Mouse (Mus musculus) lung, postnatal 14 days (tissue): Measurements from ENCODE around the gene Cmtm7.

ENCODE experiments used
- DNase-seq: peaks from one replicate; pipeline ENCODE4 v3.0.0; 2021

Gene Cmtm7

DNA sequence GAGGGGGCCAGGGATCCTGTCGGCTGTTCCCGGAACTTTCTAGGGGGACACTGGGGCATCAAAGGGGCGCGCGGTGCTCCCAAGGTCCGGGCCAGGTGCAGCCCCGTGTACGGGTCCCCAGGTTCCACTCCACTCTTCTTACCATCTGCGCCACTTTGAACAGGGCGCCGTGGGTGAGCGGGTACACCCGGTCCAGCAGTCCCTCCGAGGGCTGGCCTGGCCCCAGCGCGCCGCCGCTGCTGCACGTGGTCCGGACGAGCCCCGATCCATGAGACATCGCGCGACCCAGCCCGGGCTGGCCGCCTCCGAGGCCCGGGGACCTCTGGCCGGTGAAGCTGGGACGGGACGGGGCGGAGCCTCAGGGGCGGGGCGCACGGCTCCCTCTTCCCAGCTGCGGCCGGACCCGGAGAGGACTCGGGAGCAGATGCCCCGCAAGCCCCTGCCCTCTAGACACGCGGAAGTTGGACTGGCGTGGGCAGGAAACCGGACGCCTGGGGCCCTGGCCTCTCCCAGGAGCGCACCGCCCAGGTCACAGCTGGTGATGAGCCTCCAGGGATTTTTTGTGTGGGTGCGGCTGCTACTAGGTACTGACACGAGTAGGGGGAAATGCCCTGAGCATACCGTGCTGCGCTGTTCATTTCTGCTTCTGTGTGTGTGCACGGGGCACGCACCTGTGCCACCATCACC, at the start of gene Cmtm7:
Gene Cmtm7, minus strand, starts transcription at position 331 of the 687 bp plus-strand sequence.
- peak; percentile 77 for DNase-seq

DNA sequence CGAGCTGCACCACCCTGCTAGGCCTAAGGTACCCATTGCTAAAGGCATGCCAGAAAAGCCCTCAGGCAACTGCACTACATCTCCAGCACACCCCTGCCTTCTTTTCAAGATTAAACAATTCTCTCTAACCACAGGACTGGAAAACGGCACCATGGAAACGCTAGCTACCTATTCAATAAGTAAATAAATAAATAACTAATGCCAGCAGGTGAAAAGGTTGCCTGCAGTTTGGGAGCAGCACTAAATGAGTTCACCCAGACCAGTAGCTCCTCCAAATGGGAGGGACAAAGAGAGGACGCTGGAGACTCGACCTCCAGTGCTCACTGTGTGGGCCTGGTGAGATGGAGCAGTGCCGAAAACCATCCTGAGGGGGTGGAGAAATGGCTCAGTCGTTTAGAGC, 48.7 kb upstream of the Cmtm7 start:
- no peak for DNase-seq

DNA sequence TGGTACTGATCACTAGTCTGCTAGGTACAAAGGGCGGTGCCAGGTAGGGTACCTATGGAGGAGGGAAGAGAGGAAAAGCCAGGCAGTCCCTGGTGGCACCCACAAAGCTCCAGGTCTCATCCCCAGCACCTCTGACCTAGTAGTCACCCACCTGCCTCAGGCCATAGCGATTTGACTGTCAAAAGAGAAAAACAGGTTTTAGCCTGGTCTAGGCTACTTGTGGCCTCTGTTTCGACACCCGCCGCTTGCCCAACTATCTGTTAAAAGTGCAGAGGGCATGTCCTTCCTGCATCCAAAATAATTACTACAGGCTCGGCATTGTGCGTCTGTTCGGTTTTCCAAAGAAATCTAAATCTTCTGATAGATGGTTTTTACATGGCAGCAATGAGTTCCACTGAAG, 48.0 kb upstream of the Cmtm7 start:
- DNase-seq, result no peak

DNA sequence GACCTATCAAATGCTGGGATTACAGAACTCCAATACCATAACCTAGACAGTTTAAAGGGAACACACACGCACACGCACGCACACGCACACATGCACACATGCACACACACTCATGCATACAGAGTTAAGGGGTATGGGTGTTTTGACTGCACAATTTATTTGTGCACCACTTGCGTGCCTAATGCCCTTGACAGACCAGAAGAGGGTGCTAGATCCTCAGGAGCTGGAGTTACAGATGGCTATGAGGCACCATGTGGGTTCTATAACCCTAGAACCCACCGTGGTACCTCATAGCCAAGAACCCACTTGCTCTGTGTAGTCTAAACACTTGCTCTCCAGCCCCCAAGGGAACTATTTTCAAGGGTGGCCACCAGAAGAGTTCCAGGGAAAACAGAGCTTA, 46.7 kb upstream of the Cmtm7 start:
- DNase-seq, result no peak

DNA sequence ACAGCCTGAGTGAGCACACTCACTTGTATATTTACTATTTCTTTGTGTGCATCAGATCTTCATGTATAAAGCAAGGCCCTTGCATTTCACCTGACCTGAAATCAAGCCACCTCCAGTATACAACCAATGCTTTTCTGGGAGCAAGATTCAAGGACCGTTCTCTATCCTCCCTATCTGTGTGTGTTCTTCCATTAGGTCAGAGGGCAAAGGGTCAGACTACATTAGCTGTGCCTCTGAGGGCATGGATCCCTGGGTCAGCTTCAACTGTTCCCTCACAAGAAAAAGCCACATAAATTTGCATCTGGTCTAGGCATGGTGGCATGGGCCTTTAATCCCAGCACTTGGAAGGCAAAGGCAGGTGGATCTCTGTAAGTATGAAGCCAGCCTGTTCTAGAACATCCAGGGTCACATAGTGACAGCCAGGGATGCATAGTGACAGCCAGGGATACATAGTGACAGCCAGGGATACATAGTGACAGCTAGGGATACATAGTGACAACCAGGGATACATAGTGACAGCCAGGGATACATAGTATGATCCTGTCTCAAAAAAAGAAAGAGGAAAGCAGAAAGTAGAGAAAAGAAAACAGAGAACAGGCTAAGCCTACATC, 45.7 kb upstream of the Cmtm7 start:
- no peak for DNase-seq

DNA sequence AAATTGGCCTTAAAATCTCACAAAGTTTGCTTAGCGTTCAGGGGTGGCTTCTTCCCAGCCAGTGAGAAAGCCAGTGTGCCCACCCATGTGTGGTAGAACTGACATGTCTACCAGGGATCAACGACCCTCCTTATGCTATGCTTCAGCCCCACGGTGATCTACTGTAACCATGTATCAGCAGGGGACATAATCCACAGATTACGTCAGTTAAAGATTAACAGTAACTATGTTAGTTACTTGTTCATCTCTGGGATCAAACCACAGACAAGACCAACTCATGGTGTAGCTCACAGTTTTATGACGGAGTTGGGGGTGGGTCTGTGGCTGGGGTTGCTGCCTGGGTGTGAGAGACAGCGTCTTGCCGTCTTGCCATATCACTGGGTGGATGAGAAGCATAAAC, 42.5 kb upstream of the Cmtm7 start:
- no peak for DNase-seq

DNA sequence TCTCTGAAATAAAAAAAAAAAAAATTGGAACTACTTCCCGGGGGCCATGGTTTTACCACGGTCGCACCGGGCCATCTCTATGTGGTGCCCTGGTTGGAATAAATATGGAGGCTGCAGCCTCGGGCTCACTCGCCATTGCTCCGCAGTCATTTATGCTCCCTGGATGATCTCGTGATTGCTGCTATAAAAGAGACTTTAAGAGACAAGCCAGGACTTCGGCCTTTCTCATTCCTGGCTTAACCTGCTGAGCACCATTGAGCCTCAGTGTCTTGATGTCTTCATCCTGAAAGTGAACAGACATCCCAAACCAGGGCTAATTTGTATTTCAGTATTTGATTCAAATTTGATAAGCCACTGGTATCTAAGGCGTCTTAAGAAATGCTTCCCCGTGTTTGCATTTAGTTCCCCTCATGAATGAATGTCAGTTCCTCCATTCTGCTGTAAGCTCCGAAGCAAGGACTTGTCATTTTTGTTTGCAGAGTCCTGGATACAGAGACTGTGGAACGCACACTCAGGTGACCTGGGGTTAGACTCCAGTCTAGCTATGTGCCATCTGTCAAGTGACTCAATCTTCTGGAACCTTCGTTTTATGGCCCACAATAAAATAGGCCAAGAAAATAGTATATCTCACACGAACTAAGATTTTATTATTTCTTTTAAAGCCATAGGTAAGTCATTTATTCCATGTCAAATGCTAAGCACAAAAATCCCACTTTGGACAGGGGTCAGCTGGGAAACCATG, 40.1 kb upstream of the Cmtm7 start:
- DNase-seq, result no peak

DNA sequence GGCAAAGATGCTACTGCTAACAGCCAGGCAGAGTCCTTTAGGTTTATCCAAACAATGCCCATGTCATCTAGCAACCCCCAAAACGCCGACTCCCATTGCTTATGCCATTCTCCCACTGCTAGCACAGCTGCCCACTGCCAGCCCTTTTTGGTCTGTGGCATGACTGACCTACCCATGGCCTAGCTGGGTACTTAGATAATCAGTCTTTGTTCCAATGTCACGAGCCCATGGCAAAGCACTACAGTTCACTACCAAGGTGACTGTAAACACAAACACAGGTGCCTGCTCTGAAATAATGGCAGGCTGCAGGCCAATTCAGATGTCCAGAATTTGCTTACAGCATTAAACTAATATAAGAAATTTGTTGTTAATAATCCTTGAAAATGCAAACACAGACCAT, 37.3 kb upstream of the Cmtm7 start:
- no peak for DNase-seq

DNA sequence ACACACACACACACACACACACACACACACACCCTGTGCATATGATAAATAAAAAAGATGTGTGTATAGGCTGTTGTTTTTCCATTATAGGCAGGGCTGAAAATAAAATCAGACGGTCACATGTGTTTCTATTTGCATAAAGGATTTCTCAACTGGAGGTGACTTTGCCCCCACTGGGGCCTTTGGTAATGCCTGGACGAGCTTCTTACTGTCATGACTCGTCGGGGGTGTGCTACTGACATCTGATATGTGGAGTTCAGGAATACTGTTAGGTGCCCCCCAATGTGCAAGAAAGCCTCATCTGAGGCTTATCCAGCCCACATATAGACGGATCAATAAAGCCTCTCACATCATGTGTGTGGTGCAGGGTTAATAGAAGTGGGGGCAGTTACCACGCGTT, 35.4 kb upstream of the Cmtm7 start:
- DNase-seq, result no peak

DNA sequence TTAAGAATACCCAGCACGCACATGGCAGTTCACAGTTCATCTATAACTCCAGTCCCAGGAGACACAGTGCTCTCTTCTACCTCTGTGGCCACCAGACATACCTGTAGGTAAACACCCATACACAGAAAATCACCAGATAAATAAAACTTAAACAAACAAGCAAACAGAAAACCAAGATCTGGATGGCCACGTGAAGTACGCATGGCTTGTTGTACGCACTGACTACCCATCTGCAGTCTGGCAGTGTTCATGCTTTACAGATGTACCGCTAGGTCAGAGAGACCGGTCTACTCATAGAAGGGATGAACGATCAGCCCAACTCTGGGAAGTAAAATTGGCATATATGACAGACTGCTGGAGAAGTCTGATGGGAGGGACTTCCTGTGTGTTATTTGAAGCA, 34.5 kb upstream of the Cmtm7 start:
- no peak for DNase-seq

DNA sequence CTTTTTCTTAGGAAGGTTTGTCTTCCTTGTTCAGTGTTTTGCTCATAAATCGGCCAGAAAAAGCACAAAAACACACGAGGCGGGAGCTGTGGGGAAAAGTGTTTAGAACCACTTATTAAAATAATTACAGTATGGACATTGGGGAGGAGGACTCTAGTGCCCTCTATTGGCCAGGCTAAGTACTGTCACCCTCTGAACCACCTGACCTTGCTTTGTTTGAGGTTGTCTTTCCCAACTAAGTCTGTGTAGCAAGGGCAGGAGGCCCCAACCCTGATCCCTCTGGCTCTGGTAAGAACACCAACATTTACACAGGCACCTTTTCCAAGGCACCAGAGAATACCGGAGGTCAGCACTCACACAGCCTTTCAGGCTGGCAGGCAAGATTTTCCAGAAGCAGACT, 33.7 kb upstream of the Cmtm7 start:
- DNase-seq, result peak; percentile 58

DNA sequence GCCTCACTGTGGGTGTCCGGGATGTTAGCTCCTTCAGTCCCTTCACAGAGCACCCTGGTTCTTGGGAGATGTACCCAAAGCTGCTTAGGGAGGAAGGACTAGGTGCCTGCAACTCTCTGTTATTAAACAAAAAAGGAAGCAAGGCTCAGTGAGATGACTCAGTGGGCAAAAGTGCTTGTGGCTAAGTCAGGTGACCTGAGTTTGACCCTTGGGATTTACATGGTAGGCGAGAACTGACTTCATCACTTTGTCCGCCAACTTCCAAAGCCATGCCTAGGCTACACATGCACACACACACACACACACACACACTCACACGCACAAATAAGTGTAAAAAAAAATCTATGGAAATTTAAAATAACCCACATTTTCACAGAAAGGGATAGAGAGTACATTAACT, 30.3 kb upstream of the Cmtm7 start:
- no peak for DNase-seq

DNA sequence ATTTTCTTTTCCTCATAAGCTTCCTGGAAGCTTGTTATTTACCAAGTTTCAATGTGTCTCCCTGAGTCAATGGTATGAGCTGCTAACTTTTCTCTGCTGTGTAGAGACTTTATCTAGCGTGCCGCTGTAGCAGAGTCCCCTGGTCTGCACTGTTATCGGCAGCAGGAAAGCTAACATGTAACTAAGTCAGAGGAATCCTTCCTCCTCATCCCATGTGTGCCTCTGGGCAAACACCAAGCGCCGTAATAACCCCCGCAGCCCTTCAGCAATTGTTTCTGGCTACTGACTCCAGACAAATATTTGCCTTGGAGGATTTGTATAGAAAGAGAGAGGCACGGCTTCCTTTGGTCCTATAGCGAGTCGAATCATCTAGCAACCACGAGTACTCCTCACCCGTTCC, 29.2 kb upstream of the Cmtm7 start:
- no peak for DNase-seq

DNA sequence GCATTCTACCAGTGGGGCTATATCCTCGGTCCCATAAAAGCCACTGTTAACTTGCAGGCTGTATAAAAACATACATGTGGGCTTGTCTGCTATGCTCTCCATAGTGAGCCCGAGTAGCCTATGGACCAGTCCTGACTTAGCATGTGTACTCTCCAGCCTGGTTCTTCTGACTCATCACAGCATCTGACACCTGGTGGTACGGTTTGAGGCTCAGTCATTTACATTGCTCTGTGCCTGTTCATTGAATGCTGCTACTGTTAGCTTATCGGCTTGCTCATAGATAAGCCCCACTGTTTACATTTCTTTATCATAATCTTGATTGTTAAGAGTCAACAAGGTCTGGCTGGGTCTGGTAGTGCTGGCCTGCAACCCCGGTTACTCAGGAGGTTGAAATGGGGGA, 27.0 kb upstream of the Cmtm7 start:
- DNase-seq, result no peak

DNA sequence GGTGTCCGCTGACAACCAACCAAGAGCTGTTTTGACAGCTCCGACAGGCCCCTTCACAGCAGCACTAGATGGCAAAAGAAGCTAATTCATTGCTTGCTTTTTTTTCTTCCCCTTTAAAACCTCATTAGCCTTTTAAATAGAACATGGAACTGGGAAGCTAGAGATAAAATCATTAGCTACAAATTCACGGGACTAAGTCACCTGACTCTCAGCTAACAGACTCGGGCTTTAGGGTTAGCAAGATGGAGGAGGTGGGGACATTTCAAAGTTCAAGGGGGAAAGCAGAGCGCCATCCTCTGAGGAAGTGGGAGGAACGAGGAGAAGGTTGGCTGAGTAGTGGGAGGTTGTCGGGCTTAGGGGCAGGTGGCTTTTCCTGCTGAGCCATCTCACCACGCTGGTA, 25.6 kb upstream of the Cmtm7 start:
- no peak for DNase-seq

DNA sequence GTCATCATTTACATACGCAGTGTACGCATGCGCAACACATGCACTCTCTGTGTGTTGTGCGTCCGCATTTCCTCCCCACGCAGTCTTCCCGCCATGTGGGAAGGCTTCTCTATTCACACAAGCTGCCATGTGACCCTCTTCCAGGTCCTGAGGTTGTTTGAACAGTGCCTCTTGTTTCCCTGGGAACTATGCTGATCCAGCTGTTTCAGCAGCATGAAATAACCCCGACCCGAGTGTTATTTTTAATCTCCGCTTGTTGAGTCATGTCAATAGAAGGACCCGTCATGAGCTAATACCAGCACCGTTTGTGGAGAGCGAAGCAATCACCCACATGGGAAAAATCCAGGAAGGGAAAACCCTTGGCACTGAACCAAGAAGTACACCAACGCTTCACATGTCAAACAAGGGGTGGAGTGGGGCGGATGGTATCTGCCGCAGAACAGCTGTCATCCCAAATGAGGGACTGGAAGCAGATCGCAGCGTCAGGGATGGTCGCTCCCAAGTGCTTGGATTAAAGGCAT, 23.6 kb upstream of the Cmtm7 start:
- DNase-seq, result peak; percentile 43

DNA sequence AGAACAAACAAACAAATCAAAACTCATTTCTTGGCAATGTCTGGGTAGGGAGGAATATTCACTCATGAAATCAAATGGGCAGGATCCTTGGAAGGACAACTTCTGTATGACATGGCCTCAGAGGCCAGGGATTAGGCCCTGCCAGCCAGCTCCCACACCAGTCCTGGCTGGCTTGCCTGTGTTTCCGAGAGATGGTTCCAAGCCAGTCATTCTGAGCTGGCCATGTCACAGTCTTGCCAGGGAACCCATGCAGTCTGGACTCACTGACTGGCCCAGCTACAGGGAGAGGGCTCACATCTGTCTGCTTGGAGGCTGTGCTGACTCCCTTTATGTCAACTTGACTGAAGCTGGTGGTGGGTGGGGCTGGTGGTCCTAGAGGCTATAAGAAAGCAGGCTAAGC, 20.5 kb upstream of the Cmtm7 start:
- DNase-seq, result no peak

DNA sequence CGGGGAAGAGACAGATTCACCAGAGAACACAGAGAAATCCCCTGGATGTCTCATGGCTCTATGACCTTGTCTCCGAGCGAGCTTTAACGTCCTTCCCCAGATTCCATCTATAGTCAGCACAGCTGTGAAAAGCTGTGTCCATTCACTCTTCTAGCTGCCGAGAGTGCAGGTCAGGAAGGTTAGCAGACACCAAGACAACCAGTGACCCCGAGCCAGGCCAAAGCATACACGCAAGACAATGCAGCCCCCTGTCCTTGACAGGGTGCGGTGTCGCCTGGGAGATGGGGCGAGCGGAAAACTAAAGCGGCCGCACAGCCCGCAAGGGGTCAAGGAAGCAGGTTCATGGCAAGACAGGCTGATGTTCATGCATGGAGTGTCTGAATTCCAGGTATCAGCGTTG, 19.6 kb upstream of the Cmtm7 start:
- DNase-seq, result no peak

DNA sequence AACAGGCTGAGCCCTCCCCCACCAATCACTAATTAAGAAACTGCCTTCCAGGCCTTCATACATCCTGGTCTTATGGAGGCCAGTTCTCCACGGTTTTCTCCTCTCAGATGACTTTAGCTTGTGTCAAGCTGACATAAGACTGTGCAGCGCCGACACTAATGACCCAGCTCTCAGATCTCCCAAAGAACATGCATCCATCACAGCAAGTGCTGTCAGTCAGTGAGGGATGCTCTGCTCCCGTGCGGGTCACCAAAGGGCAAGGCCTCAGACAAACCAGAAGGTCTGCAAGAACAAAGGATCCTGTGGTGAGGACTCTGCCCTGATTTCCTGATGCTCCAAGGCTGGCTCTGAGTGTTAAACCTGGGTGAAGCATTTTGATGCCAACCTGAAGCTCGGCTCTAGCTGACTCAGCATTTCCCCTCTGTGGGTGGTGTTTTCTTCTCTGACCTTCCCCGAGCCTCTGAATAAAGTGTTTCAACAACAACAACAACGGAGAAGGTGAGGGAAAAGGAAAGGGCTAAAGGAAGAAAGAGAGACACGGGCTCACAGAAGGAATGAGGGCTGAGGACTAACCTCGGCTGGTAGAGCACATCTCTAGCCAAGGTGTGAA, 17.9 kb upstream of the Cmtm7 start:
- DNase-seq, result no peak

DNA sequence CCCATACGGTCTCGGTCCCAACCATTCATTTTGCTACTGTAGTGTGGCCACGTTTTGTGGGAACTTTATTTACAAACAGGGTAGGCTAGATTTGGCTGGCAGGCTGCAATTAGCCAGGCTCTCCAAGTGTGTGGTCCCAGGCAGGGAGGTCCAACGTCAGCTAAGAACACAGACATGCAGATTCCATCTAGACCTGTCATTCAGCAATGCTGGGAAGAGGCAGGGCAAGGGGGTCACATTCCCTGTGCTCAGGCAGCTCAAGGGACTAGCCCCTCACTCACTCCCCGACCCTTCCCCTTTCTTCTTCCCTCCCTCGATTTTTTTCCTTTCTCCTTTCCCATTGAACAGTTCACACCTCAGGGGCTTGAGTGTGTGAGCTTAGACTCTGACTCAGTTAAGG, 17.2 kb upstream of the Cmtm7 start:
- no peak for DNase-seq

DNA sequence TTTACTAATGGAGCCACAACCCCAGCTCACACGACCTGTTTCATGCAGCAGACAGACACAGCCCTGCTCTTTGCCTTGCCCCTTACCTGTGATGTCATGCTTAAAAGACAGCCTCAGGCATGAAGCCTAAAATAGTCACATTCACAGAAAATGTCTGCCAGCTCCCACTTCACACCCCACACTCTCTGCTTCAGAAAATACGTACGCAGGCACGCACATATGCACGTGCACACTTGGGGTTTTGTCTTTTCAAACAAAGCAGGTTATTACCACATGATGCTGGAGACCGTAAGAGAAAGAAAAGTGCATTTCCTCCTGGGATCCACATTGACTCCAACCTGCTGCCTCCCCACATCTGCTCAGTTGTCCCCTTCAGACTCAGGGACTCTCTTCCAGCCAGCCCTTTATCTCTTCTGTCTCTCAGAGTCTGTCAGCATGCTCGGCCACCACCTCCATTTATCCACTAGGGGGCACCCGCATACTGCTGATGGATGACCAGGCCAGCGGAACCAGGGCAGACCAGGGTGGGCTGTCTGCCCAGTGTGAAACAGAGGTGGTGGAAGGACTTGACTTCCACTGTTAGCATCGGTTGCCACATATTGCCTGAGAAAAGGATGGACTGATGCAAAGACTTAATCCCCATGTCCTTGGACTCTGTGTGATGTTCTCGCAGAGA, 15.8 kb upstream of the Cmtm7 start:
- DNase-seq, result peak; percentile 89

DNA sequence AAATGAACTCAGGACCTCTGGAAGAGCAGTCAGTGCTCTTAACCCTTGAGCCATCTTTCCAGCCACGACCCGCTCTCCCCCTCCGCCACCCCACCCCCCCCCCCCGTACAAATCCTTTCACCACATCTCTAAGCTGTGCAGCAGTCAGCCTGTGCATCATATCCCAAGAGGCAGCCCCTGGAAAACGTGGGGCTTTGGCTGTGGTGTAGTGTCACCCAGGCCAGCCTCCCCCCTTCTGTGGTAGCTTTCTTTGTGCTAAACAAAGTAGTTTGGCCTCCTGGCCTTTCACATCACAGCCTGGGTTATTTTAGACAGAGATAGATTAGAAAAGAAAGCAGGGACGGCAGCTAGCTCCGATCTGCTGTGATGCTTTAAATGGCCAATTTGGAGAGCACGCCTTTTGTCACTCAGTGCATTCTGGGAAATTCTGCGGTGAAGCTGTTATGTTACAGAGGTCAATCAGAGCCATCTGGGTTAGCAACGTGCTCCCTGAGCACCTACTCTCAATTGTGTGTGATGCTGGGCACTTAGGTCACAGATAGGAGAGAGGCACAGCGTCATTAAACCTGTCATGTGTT, 14.9 kb upstream of the Cmtm7 start:
- no peak for DNase-seq

DNA sequence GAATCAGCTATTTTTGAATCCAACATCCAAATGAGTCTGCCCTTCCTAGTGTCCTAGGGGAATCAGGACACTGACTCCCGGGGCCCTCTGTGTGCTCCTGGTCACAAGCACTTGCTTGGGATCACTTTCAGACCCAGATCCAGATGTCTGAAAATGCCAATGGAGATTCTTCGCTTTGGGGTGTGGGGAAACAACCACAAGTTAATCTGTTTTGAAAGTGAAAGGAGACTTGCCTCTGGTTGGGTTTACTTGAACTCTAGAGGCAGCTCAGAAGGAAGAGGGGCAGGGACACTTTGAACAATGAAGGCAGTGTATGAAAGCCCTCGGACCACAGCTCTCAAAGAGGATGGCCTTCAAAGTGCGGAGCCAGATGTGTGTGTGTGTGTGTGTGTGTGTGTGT, 12.8 kb upstream of the Cmtm7 start:
- no peak for DNase-seq
